Mouse (Mus musculus): ENCODE measurements around the gene Zfp748.

The Zfp748 gene

GRCm38 (mm10) chr13:67553730-67554129 is at the start of gene Zfp748:
Gene Zfp748, minus strand, starts transcription at chr13:67553830.
- no peak for DNase-seq (ENCODE audit: low read depth, low spot score)

GRCm38 (mm10) chr13:67572591-67573189 is 19.1 kb upstream of the Zfp748 start:
- DNase-seq (ENCODE audit: low read depth, low spot score): peak; percentile 63

- DNase-seq (ENCODE audit: low read depth, low spot score): peak; percentile 95
Measured at GRCm38 (mm10) chr13:67552505-67553346, 904 bp downstream of the Zfp748 start.

GRCm38 (mm10) chr13:67545941-67546340 is 7.7 kb downstream of the Zfp748 start:
- DNase-seq (ENCODE audit: low read depth, low spot score): peak; percentile 64

- DNase-seq (ENCODE audit: low read depth, low spot score): peak; percentile 66
Measured at GRCm38 (mm10) chr13:67527049-67527730, 26.4 kb downstream of the Zfp748 start.

- DNase-seq (ENCODE audit: low read depth, low spot score): peak; percentile 97
Measured at GRCm38 (mm10) chr13:67525753-67526410, 27.7 kb downstream of the Zfp748 start, which contains the start of the genes Gm26965 and Zfp87. Gene Gm26965, minus strand, starts transcription at chr13:67526151. Gene Zfp87, minus strand, starts transcription at chr13:67526177.

GRCm38 (mm10) chr13:67500908-67501307 is 52.7 kb downstream of the Zfp748 start:
- no peak for DNase-seq (ENCODE audit: low read depth, low spot score)

- peak; percentile 93 for DNase-seq (ENCODE audit: low read depth, low spot score)
Measured at GRCm38 (mm10) chr13:67500084-67500719, 53.4 kb downstream of the Zfp748 start, which contains the start of gene Zfp58. Gene Zfp58, minus strand, starts transcription at chr13:67500555.

GRCm38 (mm10) chr13:67495631-67496030 is 58.0 kb downstream of the Zfp748 start:
- DNase-seq (ENCODE audit: low read depth, low spot score): peak; percentile 72

Data from ZHBTc4 (cell line).